Mouse (Mus musculus): ENCODE results near the gene Ccdc74a. TPM values are rescaled to one million over a fixed set of nuclear protein-coding genes. Genes with fewer than 3 reads are reported as not detected.

Gene Ccdc74a
- polyA plus RNA-seq (2012; ENCODE audit: low replicate concordance): 18.7 and 55.3 TPM in 2 replicates

DNA sequence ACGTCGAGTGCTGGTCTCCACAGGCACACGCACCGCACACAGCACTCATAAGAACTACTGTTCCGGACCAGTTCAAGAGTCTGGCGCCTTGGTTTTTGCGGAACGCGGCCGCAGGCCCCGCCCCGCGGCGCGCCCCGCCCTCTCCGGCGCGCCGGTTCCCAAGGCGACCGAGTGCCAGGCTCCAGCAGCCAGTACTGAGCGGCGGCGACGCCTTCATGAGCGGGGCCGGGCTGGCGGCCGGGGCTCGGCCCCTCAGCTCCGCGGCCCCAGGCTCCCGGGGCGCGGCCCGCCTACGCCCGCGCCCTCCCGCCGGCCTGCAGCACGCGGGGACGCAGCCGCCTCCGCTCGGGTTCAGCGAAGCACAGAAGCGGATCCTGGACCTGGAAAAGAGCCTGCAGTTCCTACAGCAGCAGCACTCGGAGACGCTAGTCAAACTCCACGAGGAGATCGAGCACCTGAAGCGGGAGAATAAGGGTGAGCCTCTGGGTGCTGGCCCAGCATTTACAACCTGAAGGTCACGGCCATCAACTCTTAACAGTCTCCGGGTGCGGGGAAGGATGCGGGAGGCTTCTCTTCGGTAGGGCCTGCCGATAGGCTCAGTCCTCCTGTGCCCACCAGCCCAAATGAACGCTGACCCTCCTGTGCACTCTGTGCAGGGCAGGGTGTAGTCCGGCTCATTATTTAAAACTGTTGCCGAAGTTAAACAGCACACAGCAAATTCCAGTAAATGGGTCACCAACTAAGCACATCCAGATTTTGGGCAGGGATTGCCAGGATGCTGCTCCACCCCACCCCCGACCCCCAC, at the start of gene Ccdc74a:
Gene Ccdc74a (plus strand): TSS at position 161 of the 805 bp plus-strand sequence.

DNA sequence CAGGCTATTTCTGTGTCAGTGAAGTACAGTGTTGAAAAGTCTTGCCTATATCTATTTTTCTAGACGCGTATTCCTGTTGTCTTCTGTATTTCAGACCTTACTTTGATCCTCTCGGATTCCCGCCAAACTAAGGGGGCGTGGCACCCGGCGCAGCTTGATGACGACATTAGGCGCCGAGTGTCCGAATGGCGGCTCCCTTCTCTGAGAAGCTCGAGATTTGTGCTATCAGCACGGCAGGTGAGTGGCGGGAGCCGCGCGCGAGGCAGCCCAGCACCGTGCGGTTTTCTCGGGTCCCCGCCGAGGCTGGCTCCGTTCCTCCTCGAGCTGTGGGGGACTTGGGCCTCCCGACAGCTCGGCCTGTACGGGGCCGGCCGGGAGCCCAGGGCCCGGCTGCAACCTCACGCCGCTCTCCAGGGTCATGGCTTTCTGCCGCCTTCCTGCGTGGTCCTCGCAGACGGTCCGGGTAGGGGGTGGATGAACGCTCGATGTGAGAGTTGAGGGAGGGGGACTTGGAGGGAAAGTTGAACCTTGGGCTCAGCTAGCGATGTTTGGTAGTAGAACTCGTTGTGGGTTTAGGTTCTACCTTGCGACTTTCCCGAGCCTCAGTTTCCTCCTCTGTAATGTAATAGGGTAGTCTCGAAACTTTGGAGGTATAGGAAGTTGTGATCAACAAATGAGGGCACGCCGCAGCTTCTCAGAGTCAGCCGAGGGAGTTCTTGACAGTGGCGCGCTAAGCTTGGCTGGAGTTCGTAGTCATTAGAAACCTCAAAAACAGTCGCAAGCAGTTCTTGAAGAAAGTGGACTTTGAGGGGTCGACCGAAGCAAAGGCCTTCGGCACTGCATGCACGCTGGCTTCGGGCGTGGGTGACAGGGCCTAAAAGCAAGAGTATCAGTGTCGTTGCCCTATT, 26.8 kb upstream of the Ccdc74a start, which contains the start of gene Smpd4:
Gene Smpd4 (plus strand): TSS at position 157 of the 908 bp plus-strand sequence.

Other genes with a start within 250 kb of the Ccdc74a start
- 3.3 and 8.2 TPM in 2 replicates for gene Snap29, start 240.5 kb upstream of the Ccdc74a start, polyA plus RNA-seq (2012; ENCODE audit: low replicate concordance)
- gene Pi4ka, start 240.2 kb upstream of the Ccdc74a start, polyA plus RNA-seq (2012; ENCODE audit: low replicate concordance): 6.0 and 19.9 TPM in 2 replicates
- 25.4 and 29.1 TPM in 2 replicates for gene Crkl, start 194.5 kb upstream of the Ccdc74a start, polyA plus RNA-seq (2012; ENCODE audit: low replicate concordance)
- not detected in 2 replicates for gene Aifm3, start 156.9 kb upstream of the Ccdc74a start, polyA plus RNA-seq (2012; ENCODE audit: low replicate concordance)
- gene Lztr1, start 137.8 kb upstream of the Ccdc74a start, polyA plus RNA-seq (2012; ENCODE audit: low replicate concordance): 11.7 and 43.6 TPM in 2 replicates
- gene Thap7, start 115.3 kb upstream of the Ccdc74a start, polyA plus RNA-seq (2012; ENCODE audit: low replicate concordance): 191 and 262 TPM in 2 replicates
- gene Lrrc74b, start 85.2 kb upstream of the Ccdc74a start, polyA plus RNA-seq (2012; ENCODE audit: low replicate concordance): 0.30 TPM in 1 of 2 replicates, not detected in the other
- not detected in 2 replicates for gene P2rx6, start 84.6 kb upstream of the Ccdc74a start, polyA plus RNA-seq (2012; ENCODE audit: low replicate concordance)
- 0.56 and 3.7 TPM in 2 replicates for gene Slc7a4, start 63.3 kb upstream of the Ccdc74a start, polyA plus RNA-seq (2012; ENCODE audit: low replicate concordance)
- 9.8 and 140 TPM in 2 replicates for gene Smpd4, start 27.1 kb upstream of the Ccdc74a start, polyA plus RNA-seq (2012; ENCODE audit: low replicate concordance)
- gene Med15, start 86.4 kb downstream of the Ccdc74a start, polyA plus RNA-seq (2012; ENCODE audit: low replicate concordance): 147 and 310 TPM in 2 replicates
- gene Klhl22, start 113.1 kb downstream of the Ccdc74a start, polyA plus RNA-seq (2012; ENCODE audit: low replicate concordance): 2.3 and 30.3 TPM in 2 replicates
- gene Scarf2, start 150.8 kb downstream of the Ccdc74a start, polyA plus RNA-seq (2012; ENCODE audit: low replicate concordance): 3.8 and 4.0 TPM in 2 replicates
- not detected in 2 replicates for gene B830017H08Rik, start 186.7 kb downstream of the Ccdc74a start, polyA plus RNA-seq (2012; ENCODE audit: low replicate concordance)
- gene Car15, start 191.9 kb downstream of the Ccdc74a start, polyA plus RNA-seq (2012; ENCODE audit: low replicate concordance): 1.8 and 5.4 TPM in 2 replicates
- gene Gm20518, start 245.2 kb downstream of the Ccdc74a start, polyA plus RNA-seq (2012; ENCODE audit: low replicate concordance): 0.57 and 0.79 TPM in 2 replicates
- not detected in 2 replicates for gene Tssk1, start 247.8 kb downstream of the Ccdc74a start, polyA plus RNA-seq (2012; ENCODE audit: low replicate concordance)